8 mouse cellular contexts compared by ENCODE assay signal in the genomic region with DNA sequence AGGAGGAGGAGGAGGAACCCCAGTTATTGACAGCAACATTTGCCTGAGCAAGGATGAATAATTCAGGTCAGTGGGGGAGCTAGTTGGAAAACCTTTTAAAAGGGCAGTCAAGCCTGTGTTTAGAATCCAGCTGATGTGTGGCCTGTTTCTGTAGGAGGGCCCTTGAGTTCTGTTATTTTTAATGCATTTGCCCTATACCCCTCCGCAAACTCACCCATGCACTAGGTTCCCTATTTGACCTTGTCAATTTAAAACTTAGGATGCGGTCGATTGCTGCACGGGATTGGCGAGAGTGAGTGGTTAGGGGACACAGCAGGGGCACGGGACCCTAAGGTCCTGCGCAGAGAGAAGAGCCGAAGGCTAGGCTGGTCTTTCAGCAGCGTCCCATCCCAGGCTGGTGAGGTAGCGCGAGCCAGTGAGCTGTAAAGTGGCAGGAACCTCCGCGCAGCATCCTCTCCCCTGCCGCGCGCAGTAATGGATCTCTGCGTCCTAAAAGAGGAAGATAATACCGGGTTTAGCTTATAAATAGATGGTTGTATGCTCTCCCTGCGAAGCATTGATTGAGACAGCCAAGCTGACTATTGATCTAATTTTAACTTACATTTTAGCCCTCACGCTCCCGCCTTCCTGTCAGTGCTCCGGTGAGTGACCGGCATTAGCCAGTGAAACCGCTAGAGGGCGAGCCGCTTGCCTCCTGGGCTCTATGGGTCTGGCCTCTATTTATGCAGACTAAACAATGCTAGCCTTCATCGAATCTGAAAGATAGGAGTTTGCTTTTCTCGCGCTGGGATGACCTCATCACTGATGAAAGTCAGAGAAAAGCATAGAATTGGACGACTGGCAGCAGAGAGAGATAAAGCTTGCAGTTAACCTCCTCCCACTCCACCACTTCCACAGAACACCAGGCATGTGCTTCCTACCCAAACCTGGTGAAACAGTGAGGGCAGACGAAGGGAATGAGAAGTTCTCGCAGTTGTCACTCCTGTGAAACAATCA.
DNase-seq lines count a peak whose midpoint lies in the region; ATAC-seq lines count a peak whose summit lies in the region.

No protein-coding gene starts in this region.

- WGBS in macrophage (ENCODE audit: missing documents): 5% methylated on average over 32 of the region's 32 CpGs

- peak; percentile 52 to 88 for DNase-seq in adrenal gland, adult (ENCODE audit: inconsistent age in 2 of 2, low spot score in 1 of 2)
- peak; percentile 90 for DNase-seq in embryo, embryonic 10 days (ENCODE audit: low spot score)
- peak; percentile 49 for DNase-seq in gastrocnemius, postnatal 10 days
- peak; percentile 63 to 76 for DNase-seq in left cerebral cortex, adult 8-10 months (ENCODE audit: low spot score in 2 of 2)
- peak; percentile 83 to 84 for DNase-seq in right cerebral cortex, adult 2 months (ENCODE audit: low spot score in 2 of 2)
- DNase-seq in urinary bladder, postnatal 14 days (ENCODE audit: low spot score): peak; percentile 75

- peak; percentile 93 for ATAC-seq in inflammation-experienced regulatory T-cells, adult 6 months

- H3K79me2 ChIP-seq in macrophage (ENCODE audit: inconsistent target): no peaks in the 10 kb centered on the region

- H3K4me3 ChIP-seq in macrophage (ENCODE audit: inconsistent target): peak overlapping the region; percentile 43

- H3K27ac ChIP-seq in macrophage: no peak overlapping the region

- H3K36me3 ChIP-seq in macrophage (ENCODE audit: inconsistent target): no peaks in the 10 kb centered on the region
